Mouse (Mus musculus): ENCODE data around the gene Tnfrsf1a. TPM values are rescaled to one million over a fixed set of nuclear protein-coding genes. Genes with fewer than 3 reads are reported as not detected.

Tnfrsf1a gene
- polyA plus RNA-seq, 1 experiment from 2014 or later: 41.1 TPM

- Histone ChIP-seq H3K9me3 (ENCODE audit: low read length) (no peaks in the 10 kb centered on the region), H3K4me3 (ENCODE audit: low read depth, low read length) (peak overlapping the region; percentile 68), H3K27me3 (ENCODE audit: insufficient read depth, low read length) (no peaks in the 10 kb centered on the region), H3K4me1 (ENCODE audit: insufficient read depth) (peaks cover 14% of the 10 kb centered on the region), H3K36me3 (replicated peaks; ENCODE audit: insufficient read depth, low read length) (peaks cover 6% of the 10 kb centered on the region; the same call in 1 of the 2 replicates), H3K9ac (replicated peaks) (peak overlapping the region; percentile 88), H3K27ac (ENCODE audit: low read depth) (peak overlapping the region; percentile 58), H3K4me2 (ENCODE audit: low read depth, low read length) (peak overlapping the region; percentile 81)
- DNase-seq (no peak), ATAC-seq (no peak)
- WGBS (ENCODE audit: insufficient replicate concordance): 50% methylated on average over 7 of the region's 7 CpGs
- TF ChIP-seq CTCF (IDR thresholded peaks at IDR 0.05; ENCODE audit: low read depth): no peak
- no peak for TF ChIP-seq EP300 (IDR thresholded peaks at IDR 0.05; ENCODE audit: low read depth)
These were observed 35.0 kb upstream of the Tnfrsf1a start for GRCm38 (mm10) chr6:125314231-125314563.

DNA sequence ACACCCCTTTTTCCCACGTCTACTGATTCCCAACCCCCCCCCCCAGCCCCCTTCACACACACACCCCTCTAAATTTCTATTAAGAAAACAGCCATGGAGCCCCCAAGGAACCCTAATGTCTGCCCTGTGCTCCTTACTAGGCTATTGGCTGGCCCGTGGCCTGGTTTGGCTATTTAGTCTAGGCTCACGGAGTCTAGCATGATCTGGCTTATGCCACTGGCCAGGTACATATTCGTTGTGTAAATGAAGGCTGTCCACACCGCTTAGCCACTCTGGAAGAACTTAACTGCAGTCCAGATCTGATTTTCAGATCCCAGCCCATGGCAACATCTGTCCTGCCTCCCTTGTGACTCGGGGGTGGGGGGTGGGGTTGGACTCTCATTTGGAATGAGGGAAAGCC lies 34.4 kb upstream of the Tnfrsf1a start:
- WGBS (ENCODE audit: insufficient replicate concordance): 59% methylated on average over 6 of the region's 6 CpGs
- Histone ChIP-seq H3K36me3 (replicated peaks; ENCODE audit: insufficient read depth, low read length) (peaks cover 3% of the 10 kb centered on the region; the same call in 1 of the 2 replicates), H3K4me1 (ENCODE audit: insufficient read depth) (peaks cover 14% of the 10 kb centered on the region), H3K9me3 (ENCODE audit: low read length) (no peaks in the 10 kb centered on the region), H3K27ac (ENCODE audit: low read depth) (no peak overlapping the region), H3K9ac (replicated peaks) (no peak overlapping the region), H3K4me3 (ENCODE audit: low read depth, low read length) (no peak overlapping the region), H3K4me2 (ENCODE audit: low read depth, low read length) (no peak overlapping the region), H3K27me3 (ENCODE audit: insufficient read depth, low read length) (no peaks in the 10 kb centered on the region)
- ATAC-seq: no peak
- no peak for TF ChIP-seq CTCF (IDR thresholded peaks at IDR 0.05; ENCODE audit: low read depth)
- no peak for TF ChIP-seq EP300 (IDR thresholded peaks at IDR 0.05; ENCODE audit: low read depth)
- no peak for DNase-seq

- DNase-seq (no peak), ATAC-seq (no peak)
- 70% methylated on average over 7 of the region's 7 CpGs for WGBS (ENCODE audit: insufficient replicate concordance)
- Histone ChIP-seq H3K27ac (ENCODE audit: low read depth) (no peak overlapping the region), H3K36me3 (replicated peaks; ENCODE audit: insufficient read depth, low read length) (no peaks in the 10 kb centered on the region), H3K9ac (replicated peaks) (no peak overlapping the region), H3K4me3 (ENCODE audit: low read depth, low read length) (no peak overlapping the region), H3K27me3 (ENCODE audit: insufficient read depth, low read length) (peaks cover 16% of the 10 kb centered on the region), H3K9me3 (ENCODE audit: low read length) (no peaks in the 10 kb centered on the region), H3K4me2 (ENCODE audit: low read depth, low read length) (no peak overlapping the region), H3K4me1 (ENCODE audit: insufficient read depth) (peaks cover 15% of the 10 kb centered on the region)
- TF ChIP-seq CTCF (IDR thresholded peaks at IDR 0.05; ENCODE audit: low read depth) (no peak), EP300 (IDR thresholded peaks at IDR 0.05; ENCODE audit: low read depth) (no peak)
These were observed 32.1 kb upstream of the Tnfrsf1a start for GRCm38 (mm10) chr6:125317077-125317476.

DNA sequence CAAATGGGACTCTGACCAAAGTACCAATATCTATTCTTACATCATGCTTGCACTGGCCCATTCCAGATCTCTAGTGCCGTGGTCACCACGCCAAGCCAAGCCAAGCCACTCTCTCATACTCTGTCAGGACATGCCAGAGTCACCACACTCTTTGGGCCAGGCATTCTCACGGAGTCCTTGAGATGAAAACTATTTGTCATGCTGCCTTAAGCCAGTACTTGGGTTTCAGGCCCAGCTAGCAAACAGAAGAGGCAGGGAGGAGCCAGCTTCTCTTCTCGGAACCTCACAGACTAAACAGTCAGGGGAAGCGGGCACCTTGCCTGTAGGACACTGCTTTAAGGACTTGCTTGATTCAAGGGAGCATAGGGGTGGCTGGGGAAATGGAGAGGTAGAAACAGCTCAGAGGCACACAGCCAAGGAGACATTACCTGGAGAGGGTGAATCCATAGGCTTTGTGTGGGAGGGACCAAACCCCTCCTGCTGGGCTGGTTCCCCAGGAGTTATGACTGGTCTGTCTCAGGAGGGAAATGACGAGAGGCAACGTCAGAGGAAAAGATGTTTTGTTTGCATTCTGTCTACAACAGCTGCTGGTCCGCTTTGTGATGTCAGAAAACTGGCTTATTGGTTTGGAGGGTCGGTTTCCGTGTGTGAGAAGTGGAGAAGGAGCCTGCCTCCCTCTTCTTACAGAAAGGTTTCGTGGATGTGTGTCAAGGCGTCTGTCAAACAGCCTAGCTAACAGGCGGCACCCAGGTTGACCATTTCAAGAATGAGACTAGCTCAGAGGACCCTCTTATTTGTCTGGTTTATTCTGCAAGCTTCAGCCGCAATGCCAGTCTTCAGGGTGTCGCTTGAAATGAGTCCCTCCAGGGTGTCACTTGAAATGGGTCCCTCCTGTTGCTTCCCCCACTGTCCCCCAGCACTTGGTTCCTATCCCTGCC lies 29.9 kb upstream of the Tnfrsf1a start:
- Histone ChIP-seq H3K27ac (ENCODE audit: low read depth) (no peak overlapping the region), H3K9ac (replicated peaks) (no peak overlapping the region), H3K4me2 (ENCODE audit: low read depth, low read length) (no peak overlapping the region), H3K27me3 (ENCODE audit: insufficient read depth, low read length) (peaks cover 19% of the 10 kb centered on the region), H3K4me3 (ENCODE audit: low read depth, low read length) (no peak overlapping the region), H3K4me1 (ENCODE audit: insufficient read depth) (peaks cover 9% of the 10 kb centered on the region), H3K36me3 (replicated peaks; ENCODE audit: insufficient read depth, low read length) (no peaks in the 10 kb centered on the region), H3K9me3 (ENCODE audit: low read length) (no peaks in the 10 kb centered on the region)
- DNase-seq: no peak
- 67% methylated on average over 15 of the region's 15 CpGs for WGBS (ENCODE audit: insufficient replicate concordance)
- TF ChIP-seq EP300 (IDR thresholded peaks at IDR 0.05; ENCODE audit: low read depth) (no peak), CTCF (IDR thresholded peaks at IDR 0.05; ENCODE audit: low read depth) (no peak)
- peak; percentile 34 for ATAC-seq

DNA sequence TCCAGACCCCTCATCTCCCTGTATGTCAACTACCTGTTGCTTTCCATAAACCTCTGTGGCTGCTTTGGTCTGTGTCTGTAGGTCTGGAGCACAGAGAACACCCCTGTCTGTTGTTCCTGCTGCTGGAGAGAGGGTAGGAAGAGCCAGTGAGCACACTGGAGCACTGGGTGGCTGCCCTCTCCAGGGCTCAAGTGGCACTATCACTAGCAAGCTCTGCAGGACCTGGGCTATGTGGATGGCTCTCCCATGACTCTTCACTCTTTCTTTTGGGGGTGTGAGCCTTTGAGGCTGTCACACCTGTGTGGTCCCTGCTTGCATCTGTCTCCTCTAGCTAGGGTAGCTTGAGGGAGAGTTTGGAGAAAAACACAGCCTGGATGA lies 29.3 kb upstream of the Tnfrsf1a start:
- Histone ChIP-seq H3K4me1 (ENCODE audit: insufficient read depth) (peaks cover 5% of the 10 kb centered on the region; the same call in 1 of the 2 replicates), H3K36me3 (replicated peaks; ENCODE audit: insufficient read depth, low read length) (no peaks in the 10 kb centered on the region), H3K9me3 (ENCODE audit: low read length) (no peaks in the 10 kb centered on the region), H3K27me3 (ENCODE audit: insufficient read depth, low read length) (peaks cover 19% of the 10 kb centered on the region), H3K9ac (replicated peaks) (no peak overlapping the region), H3K4me3 (ENCODE audit: low read depth, low read length) (no peak overlapping the region), H3K4me2 (ENCODE audit: low read depth, low read length) (no peak overlapping the region), H3K27ac (ENCODE audit: low read depth) (no peak overlapping the region)
- no peak for TF ChIP-seq CTCF (IDR thresholded peaks at IDR 0.05; ENCODE audit: low read depth)
- TF ChIP-seq EP300 (IDR thresholded peaks at IDR 0.05; ENCODE audit: low read depth): no peak
- ATAC-seq (no peak), DNase-seq (no peak)

GRCm38 (mm10) chr6:125320323-125320722 lies 28.8 kb upstream of the Tnfrsf1a start, which contains the start of gene Scnn1a:
Gene Scnn1a, plus strand, starts transcription at chr6:125320659.
- DNase-seq (no peak), ATAC-seq (no peak)
- TF ChIP-seq EP300 (IDR thresholded peaks at IDR 0.05; ENCODE audit: low read depth): no peak
- no peak for TF ChIP-seq CTCF (IDR thresholded peaks at IDR 0.05; ENCODE audit: low read depth)
- Histone ChIP-seq H3K4me3 (ENCODE audit: low read depth, low read length) (no peak within 1 kb of the TSS), H3K27ac (ENCODE audit: low read depth) (no peak within 1 kb of the TSS), H3K4me2 (ENCODE audit: low read depth, low read length) (no peak within 1 kb of the TSS; the same call in 1 of the 2 replicates), H3K9me3 (ENCODE audit: low read length) (no peaks in the 10 kb centered on the region), H3K36me3 (replicated peaks; ENCODE audit: insufficient read depth, low read length) (no peaks in the 10 kb centered on the region), H3K4me1 (ENCODE audit: insufficient read depth) (peaks cover 6% of the 10 kb centered on the region; the same call in 1 of the 2 replicates), H3K9ac (replicated peaks) (no peak within 1 kb of the TSS), H3K27me3 (ENCODE audit: insufficient read depth, low read length) (peaks cover 19% of the 10 kb centered on the region)
- WGBS (ENCODE audit: insufficient replicate concordance): 74% methylated on average over 1 of the region's 1 CpGs

All from liver, postnatal 0 days (tissue).